Mouse (Mus musculus): Measurements from ENCODE around the gene Spam1.

The Spam1 gene

DNA sequence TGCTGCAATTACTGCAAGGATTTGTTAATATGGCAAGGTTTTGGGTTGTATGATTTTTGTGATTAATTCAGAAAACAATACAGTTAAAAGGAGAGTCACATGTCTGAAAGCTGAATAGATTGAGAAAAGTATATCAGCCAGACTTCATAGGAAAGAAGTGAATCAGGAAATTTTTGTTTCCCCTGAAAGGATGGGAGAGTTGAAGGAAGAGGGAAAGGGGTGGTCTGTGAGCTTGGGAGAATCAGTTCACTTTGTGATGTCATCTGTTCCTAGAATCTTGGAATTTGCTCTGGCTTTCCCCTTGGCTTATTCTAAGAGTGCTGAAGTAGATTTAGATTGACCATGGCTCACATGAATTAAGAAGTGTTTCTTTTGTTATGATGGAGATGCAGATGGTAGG, at the start of gene Spam1:
TSS of gene Spam1 (plus strand) at position 301 of the 400 bp plus-strand sequence.
- DNase-seq, result no peak

DNA sequence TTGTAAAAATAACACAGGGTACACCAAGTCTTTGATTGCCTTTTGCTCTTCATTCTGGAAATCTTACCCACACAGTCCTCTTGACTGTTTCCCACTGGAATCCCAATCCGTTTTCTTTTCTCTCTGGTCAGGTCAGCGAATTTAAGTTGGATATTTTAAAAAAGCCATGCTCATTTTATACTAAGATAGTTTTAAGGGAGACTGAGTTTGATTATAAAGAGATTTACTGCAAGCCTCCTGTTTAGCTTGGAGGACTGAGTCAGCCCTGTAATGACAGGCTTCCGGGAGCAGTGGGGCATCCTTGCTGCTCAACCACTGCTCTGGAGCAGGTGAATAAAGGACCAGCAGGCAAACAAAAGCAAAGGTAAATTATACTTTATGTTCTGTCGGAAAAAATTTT, 43.0 kb upstream of the Spam1 start, which contains the start of gene Hyal4:
TSS of gene Hyal4 (plus strand) at position 301 of the 400 bp plus-strand sequence.
- DNase-seq, result no peak

GRCm38 (mm10) chr6:24759281-24759680, 31.7 kb upstream of the Spam1 start:
- no peak for DNase-seq

GRCm38 (mm10) chr6:24766261-24766660, 24.7 kb upstream of the Spam1 start:
- DNase-seq, result no peak

DNA sequence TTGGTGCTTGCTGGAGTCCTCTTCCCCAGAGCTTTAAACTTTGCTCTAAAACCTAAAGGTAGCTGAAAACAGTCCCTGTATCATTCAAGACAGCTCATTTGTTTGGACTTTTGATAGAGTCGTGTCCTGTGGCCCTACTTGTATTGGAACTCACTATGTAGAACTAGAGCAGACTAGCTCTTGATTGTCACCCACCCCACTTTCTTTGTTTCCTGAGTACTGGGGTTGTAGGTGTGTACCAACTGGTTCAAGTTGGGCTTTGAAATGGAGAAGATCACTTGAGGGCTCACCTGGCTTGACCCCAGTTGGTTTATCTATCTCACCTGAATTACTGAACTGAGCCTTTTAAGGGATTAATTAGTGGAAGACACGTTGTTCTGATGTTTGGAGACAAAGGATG, 11.8 kb upstream of the Spam1 start:
- no peak for DNase-seq

GRCm38 (mm10) chr6:24822070-24822469, 31.1 kb downstream of the Spam1 start:
- no peak for DNase-seq

All from kidney, adult 18-20 months (tissue).